Mouse (Mus musculus) liver, embryonic 15.5 days (tissue): Measurements from ENCODE around the gene Etfdh. TPM values are rescaled to one million over a fixed set of nuclear protein-coding genes. Genes with fewer than 3 reads are reported as not detected.

ENCODE experiments used
- ATAC-seq: fragments of 200-750 bp; cut with Nextera tagmentation; 2 replicates; pipeline ENCODE4 v1.8.0; 2017; ENCODE audit warnings: moderate number of reproducible peaks, mild to moderate bottlenecking, moderate library complexity; ENCODE audit not compliant: insufficient read depth
- H3K27ac ChIP-seq: fragments of 300-500 bp; sonication (generic); replicated peaks from 2 replicates; pipeline ENCODE4 v1.5.1; 2015; ENCODE audit warnings: mild to moderate bottlenecking, inconsistent platforms
- H3K27me3 ChIP-seq: fragments of 300-500 bp; sonication (generic); 2 replicates; pipeline ENCODE4 v1.6.1; 2015; ENCODE audit warnings: mild to moderate bottlenecking, inconsistent platforms
- H3K36me3 ChIP-seq: fragments of 300-500 bp; sonication (generic); replicated peaks from 2 replicates; pipeline ENCODE4 v1.6.1; 2015; ENCODE audit warnings: moderate library complexity, mild to moderate bottlenecking, inconsistent platforms
- H3K4me1 ChIP-seq: fragments of 300-500 bp; sonication (generic); replicated peaks from 2 replicates; pipeline ENCODE4 v1.6.1; 2015; ENCODE audit warnings: inconsistent platforms
- H3K4me2 ChIP-seq: fragments of 300-500 bp; sonication (generic); 2 replicates; pipeline ENCODE4 v1.6.1; 2015; ENCODE audit warnings: moderate library complexity, mild to moderate bottlenecking, inconsistent platforms
- H3K4me3 ChIP-seq: fragments of 300-500 bp; sonication (generic); replicated peaks from 2 replicates; pipeline ENCODE4 v1.5.1; 2015; ENCODE audit warnings: mild to moderate bottlenecking, inconsistent platforms
- H3K9ac ChIP-seq: fragments of 300-500 bp; sonication (generic); 2 replicates; pipeline ENCODE4 v1.6.1; 2015; ENCODE audit warnings: moderate library complexity, mild to moderate bottlenecking, inconsistent platforms
- H3K9me3 ChIP-seq: fragments of 300-500 bp; sonication (generic); replicated peaks from 2 replicates; pipeline ENCODE4 v1.6.1; 2016; ENCODE audit warnings: inconsistent platforms
- WGBS: fragments of 180-500 bp; shearing (Covaris S2); methylation state at CpG from one replicate; pipeline ENCODE4 v1.1.7; 2015; ENCODE audit warnings: mixed read lengths; ENCODE audit not compliant: insufficient replicate concordance; 5-methylcytosine and 5-hydroxymethylcytosine counted together
- polyA plus RNA-seq: library from polyadenylated mRNA; unstranded; fragments of >200 nt; fragmentation: Nextera tagmentation; extraction: Ambion mirVana; gene quantifications from 2 replicates; pipeline ENCODE4 v1.2.1, GENCODE M21; 2015

Gene Etfdh
- polyA plus RNA-seq, 1 experiment from 2014 or later = 44.5 TPM

- H3K4me1 ChIP-seq = peaks cover 65% of the 10 kb centered on the region
- peak overlapping the region; percentile 86 for H3K4me2 ChIP-seq
- 0 out of 2 replicates have a peak overlapping the region, but pooled peaks have one; percentile 1 for H3K9ac ChIP-seq
Measured at GRCm38 (mm10) chr3:79564875-79565606, 64.3 kb downstream of the Etfdh start.

GRCm38 (mm10) chr3:79563511-79563910, 65.8 kb downstream of the Etfdh start:
- Histone ChIP-seq H3K27me3 (no peaks in the 10 kb centered on the region), H3K4me1 (peaks cover 60% of the 10 kb centered on the region), H3K4me3 (no peak overlapping the region), H3K27ac (no peak overlapping the region), H3K4me2 (no peak overlapping the region), H3K36me3 (peaks cover 4% of the 10 kb centered on the region; the same call in 1 of the 2 replicates), H3K9me3 (no peaks in the 10 kb centered on the region), H3K9ac (no peak overlapping the region)
- no peak for ATAC-seq
- 81% methylated on average over 2 of the region's 2 CpGs for WGBS

More at GRCm38 (mm10) chr3:79564875-79565606, 64.3 kb downstream of the Etfdh start:
- 49% methylated on average over 10 of the region's 10 CpGs for WGBS
- Histone ChIP-seq H3K4me3 (peak overlapping the region; percentile 81), H3K27ac (0 out of 2 replicates have a peak overlapping the region, but pooled peaks have one; percentile 26), H3K9me3 (no peaks in the 10 kb centered on the region), H3K27me3 (no peaks in the 10 kb centered on the region), H3K36me3 (no peaks in the 10 kb centered on the region; the same call in 1 of the 2 replicates)
- no peak for ATAC-seq

- Histone ChIP-seq H3K4me1 (peaks cover 56% of the 10 kb centered on the region), H3K27me3 (no peaks in the 10 kb centered on the region), H3K27ac (no peak overlapping the region), H3K4me3 (no peak overlapping the region), H3K9ac (no peak overlapping the region), H3K9me3 (no peaks in the 10 kb centered on the region), H3K36me3 (peaks cover 10% of the 10 kb centered on the region; the same call in 1 of the 2 replicates), H3K4me2 (no peak overlapping the region)
- ATAC-seq = no peak
- WGBS = 75% methylated on average over 10 of the region's 10 CpGs
Measured at GRCm38 (mm10) chr3:79561784-79562715, 67.2 kb downstream of the Etfdh start.

- Histone ChIP-seq H3K4me3 (no peak overlapping the region), H3K9me3 (no peaks in the 10 kb centered on the region), H3K4me2 (no peak overlapping the region), H3K9ac (no peak overlapping the region), H3K27me3 (no peaks in the 10 kb centered on the region), H3K4me1 (peaks cover 46% of the 10 kb centered on the region), H3K36me3 (peaks cover 10% of the 10 kb centered on the region; the same call in 1 of the 2 replicates), H3K27ac (no peak overlapping the region)
- no peak for ATAC-seq
- WGBS = 81% methylated on average over 6 of the region's 6 CpGs
Measured at GRCm38 (mm10) chr3:79560555-79560954, 68.7 kb downstream of the Etfdh start.

- Histone ChIP-seq H3K9me3 (no peaks in the 10 kb centered on the region), H3K9ac (no peak overlapping the region), H3K36me3 (peaks cover 10% of the 10 kb centered on the region; the same call in 1 of the 2 replicates), H3K4me2 (no peak overlapping the region), H3K4me1 (peaks cover 37% of the 10 kb centered on the region), H3K27ac (no peak overlapping the region), H3K4me3 (no peak overlapping the region), H3K27me3 (no peaks in the 10 kb centered on the region)
- 69% methylated on average over 5 of the region's 5 CpGs for WGBS
- no peak for ATAC-seq
Measured at GRCm38 (mm10) chr3:79559773-79560045, 69.6 kb downstream of the Etfdh start.

- Histone ChIP-seq H3K4me3 (no peak overlapping the region), H3K27me3 (no peaks in the 10 kb centered on the region), H3K27ac (no peak overlapping the region), H3K9me3 (no peaks in the 10 kb centered on the region), H3K36me3 (peaks cover 10% of the 10 kb centered on the region; the same call in 1 of the 2 replicates), H3K4me1 (peaks cover 32% of the 10 kb centered on the region), H3K4me2 (no peak overlapping the region), H3K9ac (no peak overlapping the region)
- 74% methylated on average over 9 of the region's 9 CpGs for WGBS
- no peak for ATAC-seq
Measured at GRCm38 (mm10) chr3:79559021-79559772, 70.1 kb downstream of the Etfdh start.

- H3K4me3 ChIP-seq = no peak overlapping the region
- WGBS = 82% methylated on average over 6 of the region's 6 CpGs
- H3K27ac ChIP-seq = no peak overlapping the region
- no peaks in the 10 kb centered on the region for H3K9me3 ChIP-seq
- no peak overlapping the region for H3K9ac ChIP-seq
- no peak for ATAC-seq
- peaks cover 15% of the 10 kb centered on the region for H3K4me1 ChIP-seq
- no peak overlapping the region for H3K4me2 ChIP-seq
- peaks cover 15% of the 10 kb centered on the region; the same call in 1 of the 2 replicates for H3K36me3 ChIP-seq
- H3K27me3 ChIP-seq = no peaks in the 10 kb centered on the region
Measured at GRCm38 (mm10) chr3:79555061-79555460, 74.2 kb downstream of the Etfdh start.

Other genes starting within 250 kb of the Etfdh start
- 4.8 and 6.1 TPM in 2 replicates for gene Fnip2, start 61.7 kb downstream of the Etfdh start, polyA plus RNA-seq
- 89.7 and 91.5 TPM in 2 replicates for gene Ppid, start 38.2 kb downstream of the Etfdh start, polyA plus RNA-seq
- 15.1 and 18.0 TPM in 2 replicates for gene 4930579G24Rik, start 421 bp downstream of the Etfdh start, polyA plus RNA-seq
- 0.02 TPM in 1 of 2 replicates, not detected in the other for gene Rxfp1, start 108.4 kb upstream of the Etfdh start, polyA plus RNA-seq
- 2.1 TPM in 2 replicates for gene Tmem144, start 223.3 kb upstream of the Etfdh start, polyA plus RNA-seq